Mouse (Mus musculus) stomach, embryonic 16.5 days (tissue): ENCODE measurements around the gene Pitpnm2. TPM values are rescaled to one million over a fixed set of nuclear protein-coding genes. Genes with fewer than 3 reads are reported as not detected.

ENCODE experiments used
- ATAC-seq: fragments of 200-750 bp; cut with Nextera tagmentation; 2 replicates; pipeline ENCODE4 v1.8.0; 2017; ENCODE audit warnings: moderate number of reproducible peaks, moderate TSS enrichment; ENCODE audit not compliant: insufficient read depth, low FRiP score
- H3K27ac ChIP-seq: fragments of 300-500 bp; sonication (generic); 2 replicates; pipeline ENCODE4 v1.5.1; 2014; ENCODE audit warnings: low read length
- H3K27me3 ChIP-seq: fragments of 300-500 bp; sonication (generic); 2 replicates; pipeline ENCODE4 v1.6.1; 2014; ENCODE audit warnings: low read length, control low read depth, mixed read lengths; ENCODE audit not compliant: control insufficient read depth, insufficient read depth
- H3K36me3 ChIP-seq: fragments of 300-500 bp; sonication (generic); 2 replicates; pipeline ENCODE4 v1.6.1; 2014; ENCODE audit warnings: low read length; ENCODE audit not compliant: control insufficient read depth, insufficient read depth
- H3K4me1 ChIP-seq: fragments of 300-500 bp; sonication (generic); 2 replicates; pipeline ENCODE4 v1.6.1; 2014; ENCODE audit warnings: low read length, control low read depth, mixed read lengths; ENCODE audit not compliant: control insufficient read depth, insufficient read depth
- H3K4me2 ChIP-seq: fragments of 300-500 bp; sonication (generic); 2 replicates; pipeline ENCODE4 v1.6.1; 2014; ENCODE audit warnings: low read depth, low read length, mixed read lengths
- H3K4me3 ChIP-seq: fragments of 300-500 bp; sonication (generic); replicated peaks from 2 replicates; pipeline ENCODE4 v1.5.1; 2014; ENCODE audit warnings: mild to moderate bottlenecking, low read length
- H3K9ac ChIP-seq: fragments of 300-500 bp; sonication (generic); 2 replicates; pipeline ENCODE4 v1.6.1; 2014; ENCODE audit warnings: low read length
- H3K9me3 ChIP-seq: fragments of 300-500 bp; sonication (generic); replicated peaks from 2 replicates; pipeline ENCODE4 v1.6.1; 2016; ENCODE audit warnings: low read length, control low read depth; ENCODE audit not compliant: control insufficient read depth
- WGBS: fragments of 180-500 bp; shearing (Covaris S2); extraction: QIAGEN DNeasy Blood & Tissue Kit; methylation state at CpG from one replicate; pipeline ENCODE4 v1.1.7; 2014; 5-methylcytosine and 5-hydroxymethylcytosine counted together
- polyA plus RNA-seq: library from polyadenylated mRNA; unstranded; fragments of >200 nt; fragmentation: Nextera tagmentation; extraction: Ambion mirVana; gene quantifications from 2 replicates; pipeline ENCODE4 v1.2.1, GENCODE M21; 2015

Gene Pitpnm2
- polyA plus RNA-seq, 1 experiment from 2014 or later, result 2.4 TPM

- Histone ChIP-seq H3K4me2 (no peak overlapping the region), H3K9me3 (no peaks in the 10 kb centered on the region), H3K36me3 (no peaks in the 10 kb centered on the region), H3K9ac (no peak overlapping the region), H3K27ac (no peak overlapping the region), H3K27me3 (no peaks in the 10 kb centered on the region), H3K4me3 (no peak overlapping the region), H3K4me1 (peaks cover 11% of the 10 kb centered on the region)
- ATAC-seq, result no peak
- WGBS, result 91% methylated on average over 13 of the region's 13 CpGs
Observed at GRCm38 (mm10) chr5:124252580-124253320, 3.2 kb upstream of the Pitpnm2 start.

- ATAC-seq, result no peak
- Histone ChIP-seq H3K4me2 (no peak overlapping the region), H3K9me3 (no peaks in the 10 kb centered on the region), H3K36me3 (no peaks in the 10 kb centered on the region), H3K4me3 (no peak overlapping the region), H3K27me3 (no peaks in the 10 kb centered on the region), H3K27ac (no peak overlapping the region), H3K4me1 (peaks cover 15% of the 10 kb centered on the region), H3K9ac (no peak overlapping the region)
- WGBS, result 85% methylated on average over 5 of the region's 5 CpGs
Observed at GRCm38 (mm10) chr5:124251070-124251469, 1.5 kb upstream of the Pitpnm2 start.

DNA sequence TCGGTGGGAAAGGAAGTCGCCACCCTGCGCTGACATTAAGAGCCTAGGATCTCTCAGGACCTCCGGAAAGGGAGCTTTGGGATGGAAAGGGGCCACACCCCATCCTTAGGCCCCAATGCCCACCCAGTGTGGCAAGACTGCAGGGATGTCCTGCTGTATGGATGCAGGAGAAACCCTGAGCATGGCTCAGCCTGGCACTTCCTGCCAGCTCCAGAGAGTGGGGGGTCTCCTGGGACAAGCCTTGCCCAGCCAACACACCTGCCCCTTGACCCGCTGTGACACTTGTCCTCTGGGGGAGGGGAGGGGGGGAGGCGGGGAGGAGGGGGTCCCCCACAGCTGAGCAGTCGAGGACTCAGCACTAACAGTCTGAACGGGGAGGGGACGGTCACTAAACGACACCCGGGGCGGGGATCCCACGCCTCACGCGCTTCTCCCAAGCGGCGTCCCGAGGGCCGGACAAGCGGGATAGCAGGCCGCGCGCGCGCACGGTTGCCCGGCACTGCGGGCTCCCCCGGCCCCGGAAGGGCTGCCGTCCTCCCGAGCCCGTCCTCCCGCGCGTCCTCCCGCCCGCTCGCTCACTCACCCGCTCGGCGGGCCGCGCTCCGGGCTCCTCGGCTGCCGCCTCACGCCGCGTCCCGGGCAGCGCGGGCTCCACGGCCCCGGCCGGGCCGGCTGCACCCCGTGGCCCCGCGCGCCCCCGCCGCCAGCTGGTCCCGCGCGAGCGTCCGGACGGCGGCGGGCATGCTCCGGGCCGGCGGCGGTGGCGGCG is 531 bp downstream of the Pitpnm2 start:
- 2% methylated on average over 52 of the region's 77 CpGs for WGBS

GRCm38 (mm10) chr5:124247986-124248626 is 1.5 kb downstream of the Pitpnm2 start:
- H3K4me1 ChIP-seq, result peaks cover 15% of the 10 kb centered on the region
- peaks cover 5% of the 10 kb centered on the region; the same call in 1 of the 2 replicates for H3K36me3 ChIP-seq
- peak overlapping the region; percentile 81 for H3K4me2 ChIP-seq
- peak overlapping the region; percentile 34 for H3K9ac ChIP-seq
- H3K4me3 ChIP-seq, result peak overlapping the region; percentile 70
- no peak for ATAC-seq
- WGBS, result 39% methylated on average over 9 of the region's 9 CpGs
- H3K27ac ChIP-seq, result peak overlapping the region; percentile 20; the same call in 1 of the 2 replicates
- H3K9me3 ChIP-seq, result no peaks in the 10 kb centered on the region
- H3K27me3 ChIP-seq, result no peaks in the 10 kb centered on the region

More for the DNA sequence above, 531 bp downstream of the Pitpnm2 start:
- Histone ChIP-seq H3K4me3 (peak overlapping the region; percentile 70), H3K9ac (peak overlapping the region; percentile 92), H3K4me1 (peaks cover 15% of the 10 kb centered on the region), H3K27ac (peak overlapping the region; percentile 71), H3K4me2 (peak overlapping the region; percentile 81), H3K9me3 (no peaks in the 10 kb centered on the region), H3K27me3 (no peaks in the 10 kb centered on the region), H3K36me3 (peaks cover 5% of the 10 kb centered on the region; the same call in 1 of the 2 replicates)
- peak; percentile 67 for ATAC-seq

GRCm38 (mm10) chr5:124247296-124247695 is 2.3 kb downstream of the Pitpnm2 start:
- Histone ChIP-seq H3K4me1 (peaks cover 15% of the 10 kb centered on the region), H3K4me2 (no peak overlapping the region), H3K4me3 (no peak overlapping the region), H3K9ac (no peak overlapping the region), H3K27me3 (no peaks in the 10 kb centered on the region), H3K27ac (no peak overlapping the region), H3K9me3 (no peaks in the 10 kb centered on the region), H3K36me3 (peaks cover 5% of the 10 kb centered on the region; the same call in 1 of the 2 replicates)
- WGBS, result 56% methylated on average over 7 of the region's 7 CpGs
- no peak for ATAC-seq

GRCm38 (mm10) chr5:124244885-124245284 is 4.7 kb downstream of the Pitpnm2 start:
- Histone ChIP-seq H3K4me2 (no peak overlapping the region), H3K27ac (no peak overlapping the region), H3K4me1 (peaks cover 28% of the 10 kb centered on the region), H3K36me3 (peaks cover 5% of the 10 kb centered on the region; the same call in 1 of the 2 replicates), H3K9me3 (no peaks in the 10 kb centered on the region), H3K27me3 (no peaks in the 10 kb centered on the region), H3K9ac (no peak overlapping the region), H3K4me3 (no peak overlapping the region)
- WGBS, result 93% methylated on average over 7 of the region's 7 CpGs
- ATAC-seq, result no peak

DNA sequence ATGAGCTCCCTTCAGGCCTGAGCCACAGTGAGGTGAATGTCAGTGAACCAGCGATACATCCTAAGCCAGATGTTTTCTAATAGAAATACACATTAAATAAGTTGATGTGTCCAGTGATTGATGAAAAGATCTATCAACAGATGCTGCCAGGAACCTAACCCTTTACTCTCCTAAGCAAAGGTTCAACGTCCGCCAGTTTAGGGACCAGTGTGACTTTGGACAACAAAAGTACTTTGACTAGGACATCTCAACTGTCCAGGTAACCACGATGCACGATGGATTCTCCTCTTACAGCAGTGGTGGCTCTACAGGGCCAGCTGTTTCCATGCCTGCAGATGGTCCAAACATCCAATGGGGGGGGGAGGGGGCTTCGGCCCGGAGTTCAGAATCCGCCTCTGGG is 5.1 kb downstream of the Pitpnm2 start:
- Histone ChIP-seq H3K27me3 (no peaks in the 10 kb centered on the region), H3K9me3 (no peaks in the 10 kb centered on the region), H3K4me2 (no peak overlapping the region), H3K4me3 (no peak overlapping the region), H3K9ac (no peak overlapping the region), H3K4me1 (peaks cover 28% of the 10 kb centered on the region), H3K36me3 (peaks cover 5% of the 10 kb centered on the region; the same call in 1 of the 2 replicates), H3K27ac (no peak overlapping the region)
- 93% methylated on average over 8 of the region's 8 CpGs for WGBS
- ATAC-seq, result no peak

- H3K9me3 ChIP-seq, result no peaks in the 10 kb centered on the region
- peaks cover 22% of the 10 kb centered on the region for H3K4me1 ChIP-seq
- H3K27me3 ChIP-seq, result no peaks in the 10 kb centered on the region
- peaks cover 5% of the 10 kb centered on the region; the same call in 1 of the 2 replicates for H3K36me3 ChIP-seq
- no peak overlapping the region for H3K9ac ChIP-seq
- ATAC-seq, result no peak
- 83% methylated on average over 9 of the region's 9 CpGs for WGBS
- H3K4me2 ChIP-seq, result no peak overlapping the region
- no peak overlapping the region for H3K27ac ChIP-seq
- no peak overlapping the region for H3K4me3 ChIP-seq
Observed at GRCm38 (mm10) chr5:124243236-124243901, 6.2 kb downstream of the Pitpnm2 start.
